Mouse (Mus musculus) MEL (cell line): ENCODE data around the gene Gm17359. TPM values are rescaled to one million over a fixed set of nuclear protein-coding genes. Genes with fewer than 3 reads are reported as not detected.

Experiments used
- DNase-seq: peaks from one replicate; pipeline ENCODE4 v3.0.0; 2011; ENCODE audit warnings: low read depth, low spot score
- H3K27ac ChIP-seq: 2 replicates; pipeline ENCODE4 v1.5.1; 2012; ENCODE audit warnings: low read depth, mild to moderate bottlenecking, control low read depth, low read length, moderate library complexity; ENCODE audit not compliant: control insufficient read depth
- H3K27me3 ChIP-seq, 2 experiments: fragments of 150-350 bp in 1 of 2; sonication (generic) in 1 of 2; 2 replicates each; pipeline ENCODE4 v1.6.1; 2012; ENCODE audit warnings: low read length in 2 of 2, mild to moderate bottlenecking in 2 of 2, improper control_type of control experiment in 1 of 2, moderate library complexity in 1 of 2; ENCODE audit not compliant: insufficient read depth in 2 of 2, control insufficient read depth in 1 of 2
- H3K36me3 ChIP-seq, 2 experiments: 2 replicates each; pipeline ENCODE4 v1.6.1; 2012 to 2014; ENCODE audit warnings: low read length in 2 of 2, improper control_type of control experiment in 1 of 2, inconsistent platforms in 1 of 2, mild to moderate bottlenecking in 1 of 2; ENCODE audit not compliant: insufficient read depth in 2 of 2, control insufficient read depth in 1 of 2
- H3K4me1 ChIP-seq, 2 experiments: fragments of 150-350 bp in 1 of 2; sonication (generic) in 1 of 2; 2 replicates each; pipeline ENCODE4 v1.6.1; 2012; ENCODE audit warnings: low read length in 2 of 2, improper control_type of control experiment in 1 of 2, mild to moderate bottlenecking in 1 of 2; ENCODE audit not compliant: insufficient read depth in 2 of 2, control insufficient read depth in 1 of 2
- H3K4me3 ChIP-seq, 2 experiments: fragments of 150-350 bp in 1 of 2; sonication (generic) in 1 of 2; 2 replicates each; pipeline ENCODE4 v1.5.1; 2012; ENCODE audit warnings: low read depth in 2 of 2, low read length in 2 of 2, mild to moderate bottlenecking in 2 of 2, moderate library complexity in 2 of 2, control low read depth in 1 of 2, improper control_type of control experiment in 1 of 2; ENCODE audit not compliant: control insufficient read depth in 1 of 2, insufficient read depth in 1 of 2
- H3K79me2 ChIP-seq: 2 replicates; pipeline ENCODE4 v1.6.1; 2012; ENCODE audit warnings: mild to moderate bottlenecking, low read length, moderate library complexity; ENCODE audit not compliant: control insufficient read depth, poor library complexity, insufficient read depth
- H3K9ac ChIP-seq: 2 replicates; pipeline ENCODE4 v1.6.1; 2012; ENCODE audit warnings: low read depth, mild to moderate bottlenecking, control low read depth, low read length, moderate library complexity; ENCODE audit not compliant: control insufficient read depth, poor library complexity, severe bottlenecking
- H3K9me3 ChIP-seq: fragments of 150-350 bp; sonication (generic); replicated peaks from 2 replicates; pipeline ENCODE4 v1.6.1; 2012; ENCODE audit warnings: mild to moderate bottlenecking, low read length, improper control_type of control experiment, moderate library complexity; ENCODE audit not compliant: insufficient read depth
- BHLHE40 ChIP-seq: IDR thresholded peaks from 2 replicates; pipeline ENCODE4 v1.6.1; 2012; ENCODE audit warnings: low read depth, mild to moderate bottlenecking, inconsistent platforms, low read length, improper control_type of control experiment, borderline replicate concordance
- CHD1 ChIP-seq: IDR thresholded peaks from 2 replicates; pipeline ENCODE4 v1.6.1; 2012; ENCODE audit warnings: low read depth, mild to moderate bottlenecking, inconsistent platforms, low read length, improper control_type of control experiment
- ELF1 ChIP-seq: IDR thresholded peaks from 2 replicates; pipeline ENCODE4 v1.6.1; 2014; ENCODE audit warnings: low read depth, mild to moderate bottlenecking, inconsistent platforms, low read length, improper control_type of control experiment, moderate library complexity
- EP300 ChIP-seq, 2 experiments: IDR thresholded peaks; 2 replicates each; pipeline ENCODE4 v1.6.1; 2011; ENCODE audit warnings: improper control_type of control experiment in 2 of 2, low read length in 2 of 2, low read depth in 1 of 2, mild to moderate bottlenecking in 1 of 2
- ETS1 ChIP-seq: IDR thresholded peaks from 2 replicates; pipeline ENCODE4 v1.6.1; 2012; ENCODE audit warnings: low read depth, mild to moderate bottlenecking, inconsistent platforms, low read length, improper control_type of control experiment, moderate library complexity
- GATA1 ChIP-seq: IDR thresholded peaks from 2 replicates; pipeline ENCODE4 v1.6.1; 2011; ENCODE audit warnings: low read depth, low read length, improper control_type of control experiment
- HCFC1 ChIP-seq: IDR thresholded peaks from 2 replicates; pipeline ENCODE4 v1.6.1; 2012; ENCODE audit warnings: low read depth, mild to moderate bottlenecking, inconsistent platforms, low read length, improper control_type of control experiment, moderate library complexity
- KAT2A ChIP-seq: conservative IDR thresholded peaks from 2 replicates; pipeline ENCODE4 v1.6.1; 2012; ENCODE audit warnings: low read depth, low read length, improper control_type of control experiment, inconsistent platforms
- MAX ChIP-seq: IDR thresholded peaks from 2 replicates; pipeline ENCODE4 v1.6.1; 2011; ENCODE audit warnings: low read length, improper control_type of control experiment
- MEF2A ChIP-seq: IDR thresholded peaks from 2 replicates; pipeline ENCODE4 v1.6.1; 2014; ENCODE audit warnings: low read depth, mild to moderate bottlenecking, inconsistent platforms, low read length, improper control_type of control experiment; ENCODE audit not compliant: poor library complexity, insufficient replicate concordance, severe bottlenecking; ENCODE audit errors: extremely low read depth
- MXI1 ChIP-seq: IDR thresholded peaks from 2 replicates; pipeline ENCODE4 v1.6.1; 2011; ENCODE audit warnings: mild to moderate bottlenecking, low read depth, low read length, improper control_type of control experiment
- MYB ChIP-seq: IDR thresholded peaks from 2 replicates; pipeline ENCODE4 v1.6.1; 2011; ENCODE audit warnings: mild to moderate bottlenecking, low read depth, low read length, improper control_type of control experiment
- MYC ChIP-seq: IDR thresholded peaks from 2 replicates; pipeline ENCODE4 v1.6.1; 2011; ENCODE audit warnings: low read depth, mild to moderate bottlenecking, low read length, improper control_type of control experiment, moderate library complexity
- POLR2A ChIP-seq, 2 experiments: IDR thresholded peaks; 2 replicates each; pipeline ENCODE4 v1.6.1; 2011 to 2012; ENCODE audit warnings: low read length in 2 of 2, mild to moderate bottlenecking in 2 of 2, control low read depth in 1 of 2, improper control_type of control experiment in 1 of 2, low read depth in 1 of 2, moderate library complexity in 1 of 2; ENCODE audit not compliant: control insufficient read depth in 1 of 2, insufficient read depth in 1 of 2, poor library complexity in 1 of 2
- POLR2AphosphoS2 ChIP-seq: IDR thresholded peaks from 2 replicates; pipeline ENCODE4 v1.6.1; 2011; ENCODE audit warnings: low read length, improper control_type of control experiment
- SIN3A ChIP-seq: IDR thresholded peaks from 2 replicates; pipeline ENCODE4 v1.6.1; 2012; ENCODE audit warnings: low read length, improper control_type of control experiment, inconsistent platforms
- SMC3 ChIP-seq: IDR thresholded peaks from 2 replicates; pipeline ENCODE4 v1.6.1; 2011; ENCODE audit warnings: low read depth, low read length, improper control_type of control experiment
- TAL1 ChIP-seq: IDR thresholded peaks from 2 replicates; pipeline ENCODE4 v1.6.1; 2012; ENCODE audit warnings: mild to moderate bottlenecking, inconsistent platforms, low read length, moderate library complexity, mixed read lengths
- TBP ChIP-seq: IDR thresholded peaks from 2 replicates; pipeline ENCODE4 v1.8.0; 2011; ENCODE audit warnings: low read depth, low read length, improper control_type of control experiment
- TCF12 ChIP-seq: IDR thresholded peaks from 2 replicates; pipeline ENCODE4 v1.6.1; 2014; ENCODE audit warnings: low read depth, mild to moderate bottlenecking, inconsistent platforms, low read length, improper control_type of control experiment, moderate library complexity
- UBTF ChIP-seq: IDR thresholded peaks from 2 replicates; pipeline ENCODE4 v1.6.1; 2012; ENCODE audit warnings: low read depth, mild to moderate bottlenecking, inconsistent platforms, low read length, improper control_type of control experiment, moderate library complexity, borderline replicate concordance; ENCODE audit not compliant: insufficient read depth
- USF2 ChIP-seq, 2 experiments: IDR thresholded peaks; 2 replicates each; pipeline ENCODE4 v1.6.1; 2011 to 2012; ENCODE audit warnings: improper control_type of control experiment in 2 of 2, low read length in 2 of 2, borderline replicate concordance in 1 of 2, inconsistent platforms in 1 of 2, low read depth in 1 of 2, mild to moderate bottlenecking in 1 of 2; ENCODE audit not compliant: insufficient read depth in 1 of 2
- ZC3H11A ChIP-seq: IDR thresholded peaks from 2 replicates; pipeline ENCODE4 v1.6.1; 2012; ENCODE audit warnings: low read depth, mild to moderate bottlenecking, inconsistent platforms, low read length, improper control_type of control experiment
- ZKSCAN1 ChIP-seq: IDR thresholded peaks from 2 replicates; pipeline ENCODE4 v1.6.1; 2012; ENCODE audit warnings: low read depth, mild to moderate bottlenecking, inconsistent platforms, low read length, improper control_type of control experiment, moderate library complexity
- polyA plus RNA-seq, 2 experiments: library from polyadenylated mRNA; stranded (reverse) in 1 of 2; unstranded in 1 of 2; fragments of >175 nt in 1 of 2; fragments of >200 nt in 1 of 2; gene quantifications; 2 replicates each; pipeline versions ENCODE4 v1.2.1 to v1.2.4; 2012; ENCODE audit warnings: low replicate concordance in 2 of 2, low read depth in 1 of 2; ENCODE audit not compliant: insufficient read length in 2 of 2, insufficient read depth in 1 of 2, missing spikeins in 1 of 2
- total RNA-seq: library from RNA; depleted of rRNA; stranded (reverse); fragments of 300-350 nt; gene quantifications from 2 replicates; pipeline ENCODE4 v1.2.3, GENCODE M21; 2012

The Gm17359 gene
- total and polyA plus RNA-seq, 3 experiments = 0.15 TPM; not detected in 2

- H3K27me3 ChIP-seq = peaks cover 0 to 3% of the 10 kb centered on the region in 2 experiments; a peak in 1 of 4 replicates
- TF ChIP-seq POLR2A (IDR thresholded peaks at IDR 0.05; ENCODE audit: control insufficient read depth in 1 of 2, insufficient read depth in 1 of 2, low read depth in 1 of 2, low read length in 2 of 2, poor library complexity in 1 of 2) (no peak), USF2 (IDR thresholded peaks at IDR 0.05; ENCODE audit: borderline replicate concordance in 1 of 2, insufficient read depth in 1 of 2, low read depth in 1 of 2, low read length in 2 of 2) (no peak), ELF1 (no peak), TAL1 (no peak), MAX (no peak), POLR2AphosphoS2 (no peak), ZKSCAN1 (no peak), MXI1 (no peak), MEF2A (no peak), KAT2A (no peak), HCFC1 (no peak), SMC3 (no peak), SIN3A (no peak), TBP (no peak), ZC3H11A (no peak), MYB (no peak), TCF12 (no peak), BHLHE40 (no peak)
- TF ChIP-seq, all 39 proteins: peak for 0
- H3K9me3 ChIP-seq = no peaks in the 10 kb centered on the region
- no peak for DNase-seq
- no peaks in the 10 kb centered on the region for H3K79me2 ChIP-seq
- H3K27ac ChIP-seq = no peak overlapping the region
- H3K9ac ChIP-seq = no peak overlapping the region
- peaks cover 0 to 11% of the 10 kb centered on the region in 2 experiments; a peak in 3 of 4 replicates for H3K4me1 ChIP-seq
- peaks cover 0 to 16% of the 10 kb centered on the region in 2 experiments; a peak in 2 of 4 replicates for H3K36me3 ChIP-seq
- no peak overlapping the region for H3K4me3 ChIP-seq
Measured at GRCm38 (mm10) chr3:79293023-79293422, 43.4 kb upstream of the Gm17359 start.

DNA sequence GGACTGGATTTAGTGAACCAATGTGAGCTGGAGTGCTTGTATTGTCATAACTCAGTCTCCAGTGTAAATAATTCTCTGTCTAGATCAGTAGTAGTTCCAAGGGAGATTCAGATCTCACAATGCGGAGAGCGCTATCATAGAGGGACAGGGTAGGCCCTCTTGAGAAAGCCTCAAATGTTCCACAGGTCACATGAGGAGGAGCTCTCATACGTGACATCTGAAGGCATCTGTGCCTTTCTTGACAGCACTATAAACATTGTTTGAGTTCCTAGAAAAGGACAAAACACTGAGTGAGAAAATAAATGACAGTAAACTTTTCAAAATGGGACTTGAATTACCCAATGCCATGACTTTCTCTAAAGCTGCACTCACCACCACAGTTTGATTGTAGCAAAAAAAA, 41.8 kb upstream of the Gm17359 start:
- no peak overlapping the region for H3K27ac ChIP-seq
- H3K4me1 ChIP-seq = peaks cover 0 to 6% of the 10 kb centered on the region in 2 experiments; a peak in 3 of 4 replicates
- TF ChIP-seq KAT2A (no peak), ELF1 (no peak), ZC3H11A (no peak), ETS1 (no peak), GATA1 (no peak), UBTF (no peak), CHD1 (no peak), EP300 (IDR thresholded peaks at IDR 0.05; ENCODE audit: low read depth in 1 of 2, low read length in 2 of 2) (no peak), MYC (no peak), POLR2AphosphoS2 (no peak)
- no peaks in the 10 kb centered on the region for H3K79me2 ChIP-seq
- no peak overlapping the region for H3K4me3 ChIP-seq
- no peaks in the 10 kb centered on the region for H3K9me3 ChIP-seq
- H3K9ac ChIP-seq = no peak overlapping the region
- H3K36me3 ChIP-seq = peaks cover 0 to 6% of the 10 kb centered on the region in 2 experiments; a peak in 2 of 4 replicates
- no peak for DNase-seq
- peaks cover 0 to 3% of the 10 kb centered on the region in 2 experiments; a peak in 1 of 4 replicates for H3K27me3 ChIP-seq
